Mouse (Mus musculus) bone marrow macrophage, adult 2 months (primary cell): Measurements from ENCODE around the gene Cd177. TPM values are rescaled to one million over a fixed set of nuclear protein-coding genes. Genes with fewer than 3 reads are reported as not detected.
"Not testable (repeated sequence)": the region's sequence is repeated elsewhere in the genome, so short reads cannot be mapped to it uniquely, and the experiment has no call there.

ENCODE experiments used
- H3K27ac ChIP-seq: 2 replicates; pipeline ENCODE4 v1.5.1; 2012; ENCODE audit warnings: low read depth, low read length; ENCODE audit not compliant: insufficient read depth
- H3K4me1 ChIP-seq: 2 replicates; pipeline ENCODE4 v1.6.1; 2012; ENCODE audit warnings: low read length; ENCODE audit not compliant: control insufficient read depth, insufficient read depth
- H3K4me3 ChIP-seq: 2 replicates; pipeline ENCODE4 v1.5.1; 2012; ENCODE audit warnings: mild to moderate bottlenecking, low read length, moderate library complexity; ENCODE audit not compliant: insufficient read depth
- CTCF ChIP-seq: IDR thresholded peaks from 2 replicates; pipeline ENCODE4 v1.5.1; 2012; ENCODE audit warnings: low read depth, mild to moderate bottlenecking, low read length, moderate library complexity
- POLR2A ChIP-seq: IDR thresholded peaks from 2 replicates; pipeline ENCODE4 v1.6.1; 2012; ENCODE audit warnings: mild to moderate bottlenecking, low read depth, low read length, borderline replicate concordance
- polyA plus RNA-seq: library from polyadenylated mRNA; stranded (reverse); fragments of >200 nt; gene quantifications from 2 replicates; pipeline ENCODE4 v1.2.4, GENCODE M21; 2012; ENCODE audit not compliant: missing spikeins, insufficient read depth, insufficient read length

The Cd177 gene
- 0.47 and 0.74 TPM in 2 replicates for polyA plus RNA-seq

DNA sequence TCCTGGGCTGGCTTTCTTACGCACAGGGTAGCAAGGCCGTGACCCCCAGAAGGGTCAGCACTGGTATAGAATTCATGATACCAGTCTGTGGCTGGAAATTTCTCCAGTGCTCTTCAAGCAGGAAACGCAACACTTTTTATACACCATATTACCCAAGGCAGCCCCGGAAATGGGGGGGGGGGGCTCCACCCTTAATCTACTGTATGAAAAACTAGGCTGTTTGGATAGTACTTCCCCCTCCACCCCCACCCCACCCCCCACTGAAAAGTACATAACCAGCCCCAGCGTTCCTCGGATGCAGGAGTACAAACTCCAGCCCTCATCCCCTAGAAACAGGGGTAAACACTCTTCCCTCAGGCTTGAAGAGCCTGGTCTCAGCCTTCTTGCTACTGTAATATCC, at the start of gene Cd177:
Cd177 (minus strand) TSS at position 101 of the 400 bp plus-strand sequence.
- H3K27ac ChIP-seq = no peak within 1 kb of the TSS
- H3K4me1 ChIP-seq = peaks cover 11% of the 10 kb centered on the region; the same call in 1 of the 2 replicates
- H3K4me3 ChIP-seq = no peak within 1 kb of the TSS
- TF ChIP-seq CTCF (no peak), POLR2A (no peak)

DNA sequence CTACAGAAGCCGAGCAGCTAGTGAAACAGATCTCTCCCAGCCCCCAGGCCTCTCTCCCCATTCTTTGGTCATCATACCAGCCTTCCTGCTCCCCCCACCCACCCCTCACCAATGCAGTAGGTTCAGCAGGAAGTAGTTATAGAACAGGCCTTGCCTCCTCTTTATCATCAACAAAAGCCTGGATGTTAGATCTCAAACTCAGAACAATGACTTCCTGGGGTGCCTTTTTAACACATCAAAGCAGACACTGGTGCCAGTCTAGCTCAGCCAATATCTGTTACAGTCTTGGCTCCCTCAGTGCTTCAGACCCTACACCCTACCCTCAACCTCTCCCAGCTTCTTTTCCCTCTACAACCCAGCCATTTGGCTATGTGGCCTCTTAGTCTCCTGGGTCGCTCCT, 48.9 kb upstream of the Cd177 start:
- Histone ChIP-seq H3K4me3 (no peak overlapping the region), H3K27ac (no peak overlapping the region), H3K4me1 (no peaks in the 10 kb centered on the region)
- TF ChIP-seq POLR2A (no peak), CTCF (no peak)

DNA sequence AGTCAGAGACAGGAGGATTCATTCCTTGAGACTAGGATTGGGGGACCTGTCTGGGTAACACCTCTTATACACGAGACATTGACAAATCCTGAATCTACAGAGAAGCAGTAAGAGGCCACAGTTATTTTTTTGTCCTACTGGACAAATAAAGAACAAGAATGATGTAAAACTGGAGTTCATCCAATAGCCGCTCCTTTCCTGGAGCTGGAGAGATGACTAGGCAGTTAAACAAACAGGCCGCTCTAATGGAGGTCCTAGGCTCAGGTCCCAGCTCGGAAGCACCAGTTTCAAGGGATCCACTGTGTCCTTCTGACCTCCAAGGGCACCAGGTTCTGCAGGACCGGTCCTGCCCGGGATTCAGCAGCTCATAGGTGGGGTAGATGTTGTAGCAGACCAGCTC, 44.7 kb upstream of the Cd177 start:
- TF ChIP-seq POLR2A (no peak), CTCF (no peak)
- peaks cover 13% of the 10 kb centered on the region for H3K4me1 ChIP-seq
- no peak overlapping the region for H3K4me3 ChIP-seq
- no peak overlapping the region for H3K27ac ChIP-seq

DNA sequence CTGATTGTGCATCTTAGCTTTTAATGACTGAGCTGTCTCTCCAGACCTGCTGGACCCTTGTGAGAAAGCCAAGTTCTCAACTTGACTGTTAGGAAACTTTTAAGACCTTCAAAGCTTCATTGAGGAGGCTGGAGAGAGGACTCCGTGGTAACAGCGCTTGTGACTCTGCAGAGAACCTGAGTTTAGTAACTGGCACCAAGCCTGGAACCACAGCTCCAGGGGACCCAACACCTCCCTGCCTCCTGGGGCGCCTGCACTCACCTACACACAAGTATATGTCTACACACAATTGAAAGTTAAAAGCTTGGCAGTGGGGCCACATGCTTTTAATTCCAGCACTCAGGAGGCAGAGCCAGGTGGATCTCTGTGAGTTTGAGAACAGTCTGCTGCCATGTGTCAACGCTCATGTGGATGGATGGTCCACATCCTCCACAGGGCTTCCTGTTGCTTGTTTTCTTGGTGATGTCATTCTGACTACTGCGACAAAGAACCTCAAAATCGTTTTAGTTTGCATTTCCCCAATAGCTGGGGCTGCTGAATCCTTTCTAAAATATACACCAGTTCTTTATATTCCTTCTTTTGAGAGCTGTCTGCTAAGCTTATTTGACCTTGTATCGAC, 42.1 kb upstream of the Cd177 start:
- Histone ChIP-seq H3K4me3 (no peak overlapping the region), H3K27ac (no peak overlapping the region), H3K4me1 (peaks cover 13% of the 10 kb centered on the region)
- TF ChIP-seq CTCF = no peak
- no peak for TF ChIP-seq POLR2A

DNA sequence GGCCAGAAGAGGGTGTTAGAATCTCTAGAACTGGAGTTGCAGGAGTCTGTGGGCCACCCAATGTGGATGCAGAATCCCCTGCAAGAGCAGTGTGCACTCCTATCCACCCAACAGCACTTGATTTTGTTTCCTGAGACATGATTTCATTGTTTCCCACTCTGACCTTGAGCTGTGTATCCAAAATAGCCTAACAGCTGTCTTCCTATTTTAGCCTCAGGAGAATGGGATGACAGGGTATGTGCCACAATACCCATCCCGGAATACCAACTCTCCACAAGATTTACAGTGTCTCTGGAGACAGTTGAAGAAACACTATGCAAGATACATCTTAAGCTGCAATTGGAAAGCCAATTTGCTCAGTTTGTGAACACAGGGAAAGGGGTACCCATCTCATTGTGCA, 37.8 kb upstream of the Cd177 start:
- H3K4me1 ChIP-seq = peaks cover 8% of the 10 kb centered on the region
- H3K27ac ChIP-seq = no peak overlapping the region
- TF ChIP-seq POLR2A = no peak
- no peak for TF ChIP-seq CTCF
- no peak overlapping the region for H3K4me3 ChIP-seq

DNA sequence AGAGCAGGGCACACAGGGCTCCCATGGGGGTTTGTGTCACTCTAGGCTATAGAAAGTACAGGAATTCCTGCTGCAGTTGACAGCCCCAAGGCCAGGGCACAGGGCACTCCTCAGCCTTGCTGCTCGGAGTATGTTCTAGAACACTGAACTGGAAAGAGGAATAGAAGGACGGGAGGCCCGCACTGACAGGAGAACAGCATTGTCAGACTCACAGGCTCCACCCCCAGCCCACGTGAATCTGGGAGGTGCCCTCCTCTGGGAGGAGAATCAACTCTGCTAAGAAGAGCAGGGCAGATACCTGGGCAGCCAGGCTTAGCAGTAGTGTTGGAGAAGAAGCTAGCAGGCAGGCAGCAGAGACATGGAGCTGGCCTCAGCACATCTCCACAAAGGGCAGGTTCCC, 16.8 kb upstream of the Cd177 start, which contains the start of gene Ceacam10:
Ceacam10 (plus strand) TSS at position 289 of the 400 bp plus-strand sequence.
- H3K4me1 ChIP-seq, H3K27ac ChIP-seq, H3K4me3 ChIP-seq: not testable (repeated sequence)

DNA sequence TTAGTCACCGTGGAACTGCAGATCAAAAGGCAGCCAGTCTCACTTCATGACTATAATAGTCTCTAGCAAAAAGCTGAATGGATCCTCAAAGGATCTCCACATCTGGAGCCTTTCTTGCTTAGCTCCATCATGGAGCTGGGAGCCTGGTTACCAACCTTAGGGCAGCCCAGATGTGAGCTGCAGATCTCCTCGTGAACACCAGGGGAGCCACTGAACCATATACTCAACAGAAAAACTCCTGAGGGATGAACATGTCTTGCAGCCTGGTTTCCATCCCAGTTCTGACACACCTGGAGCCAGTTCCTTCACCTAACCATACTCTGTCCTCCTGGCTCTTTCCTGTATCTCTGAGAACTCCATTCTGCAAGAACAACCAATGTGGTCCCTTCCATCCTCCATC, 16.0 kb upstream of the Cd177 start:
- H3K4me1 ChIP-seq = no peaks in the 10 kb centered on the region
- no peak overlapping the region for H3K27ac ChIP-seq
- no peak overlapping the region for H3K4me3 ChIP-seq
- TF ChIP-seq CTCF = no peak
- no peak for TF ChIP-seq POLR2A

DNA sequence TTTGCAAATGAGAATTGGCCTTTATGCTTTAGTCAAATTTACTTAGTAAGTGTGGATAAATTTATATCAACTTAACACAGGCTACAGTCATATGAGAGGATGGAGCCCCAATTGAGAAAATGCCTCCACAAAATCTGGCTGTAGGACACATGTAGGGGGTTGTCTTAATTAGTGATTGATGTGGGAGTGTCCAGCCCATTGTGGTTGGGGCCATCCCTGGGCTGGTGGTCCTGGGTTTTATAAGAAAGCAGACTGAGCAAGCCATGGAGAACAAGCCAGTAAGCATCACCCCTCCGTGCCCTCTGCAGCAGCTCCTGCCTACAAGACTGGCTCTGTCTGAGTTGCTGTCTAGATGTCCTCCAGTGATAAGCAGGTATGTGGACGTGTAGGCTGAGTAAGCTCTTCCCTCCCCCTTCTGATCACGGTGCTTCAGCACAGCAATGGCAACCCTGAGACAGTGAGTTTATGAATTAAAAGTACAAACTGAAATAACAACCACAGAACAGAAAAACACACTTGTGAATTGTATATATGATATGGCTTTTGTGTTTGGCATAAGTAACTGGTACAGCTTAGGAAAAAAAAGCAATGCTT, 13.9 kb upstream of the Cd177 start:
- Histone ChIP-seq H3K4me1 (no peaks in the 10 kb centered on the region), H3K4me3 (no peak overlapping the region)
- TF ChIP-seq CTCF (no peak), POLR2A (no peak)

DNA sequence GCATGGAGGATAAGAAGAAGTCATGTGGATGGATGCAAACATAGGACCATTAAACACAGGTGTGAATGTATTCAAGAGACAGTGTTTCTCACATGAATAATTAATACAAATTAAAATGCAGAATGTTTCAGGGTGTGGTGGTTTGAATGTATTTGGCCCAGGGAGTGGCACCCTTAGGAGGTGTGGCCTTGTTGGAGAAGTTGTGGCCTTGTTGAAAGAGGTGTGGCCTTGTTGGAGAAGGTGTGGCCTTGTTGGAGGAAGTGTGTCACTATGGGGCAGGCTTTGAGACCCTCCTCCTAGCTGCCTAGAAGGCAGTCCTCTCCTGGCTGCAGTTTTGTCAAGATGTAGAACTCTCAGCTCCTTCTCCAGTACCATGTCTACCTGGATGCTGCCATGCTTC, 11.2 kb upstream of the Cd177 start:
- Histone ChIP-seq H3K27ac (no peak overlapping the region), H3K4me3 (no peak overlapping the region), H3K4me1 (no peaks in the 10 kb centered on the region)
- TF ChIP-seq POLR2A (no peak), CTCF (no peak)

More for the DNA sequence above, 13.9 kb upstream of the Cd177 start:
- no peak overlapping the region for H3K27ac ChIP-seq

DNA sequence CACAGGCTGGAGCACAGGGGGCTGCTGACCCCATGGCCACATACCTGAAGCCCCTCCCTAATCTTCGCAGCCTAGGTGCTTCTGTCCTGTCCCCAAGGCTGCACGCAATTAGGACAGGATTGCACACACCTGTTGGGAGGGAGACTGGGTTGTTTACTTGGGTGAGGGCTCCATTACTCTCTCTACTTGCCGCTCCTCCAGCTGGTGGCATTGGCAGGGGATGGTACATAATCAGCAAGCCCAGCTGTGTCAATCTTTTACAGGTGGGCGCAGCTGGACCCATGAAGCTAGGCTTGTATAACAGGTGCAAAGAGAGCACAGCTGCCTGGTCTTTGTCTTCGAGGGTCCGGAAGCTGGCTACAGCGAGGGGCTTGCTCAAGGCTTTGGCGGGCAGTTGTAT, 2.5 kb upstream of the Cd177 start:
- no peak for TF ChIP-seq CTCF
- TF ChIP-seq POLR2A = no peak
- Histone ChIP-seq H3K4me3 (no peak overlapping the region), H3K27ac (no peak overlapping the region), H3K4me1 (peaks cover 11% of the 10 kb centered on the region; the same call in 1 of the 2 replicates)

DNA sequence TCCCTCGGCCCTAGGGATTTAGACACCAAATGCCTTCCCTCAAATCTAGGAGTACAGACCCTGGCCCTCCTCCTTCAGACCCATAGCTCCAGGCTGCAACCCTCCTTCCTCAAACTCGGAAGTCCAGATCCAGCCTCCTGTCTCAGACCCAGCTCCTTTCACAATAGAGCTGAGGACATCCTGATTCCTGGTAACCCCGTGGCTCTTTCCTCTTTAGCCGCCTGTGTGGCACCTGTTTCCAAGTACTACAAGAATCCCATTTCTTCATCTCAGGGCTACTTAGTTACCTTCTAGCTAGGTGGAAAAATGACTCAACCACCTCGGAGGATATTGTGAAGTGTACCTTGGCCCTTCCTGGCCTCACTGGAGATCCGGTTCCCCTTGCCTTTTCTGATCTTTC, 1.1 kb upstream of the Cd177 start:
- H3K27ac ChIP-seq = no peak overlapping the region
- no peak overlapping the region for H3K4me3 ChIP-seq
- TF ChIP-seq POLR2A = no peak
- no peak for TF ChIP-seq CTCF
- H3K4me1 ChIP-seq = peaks cover 11% of the 10 kb centered on the region; the same call in 1 of the 2 replicates
